Mouse (Mus musculus) mesoderm, embryonic 11.5 days (tissue): ENCODE data around the gene Olfr347.

Experiments
- DNase-seq: peaks from one replicate; pipeline ENCODE4 v3.0.0-alpha.2; 2012; ENCODE audit warnings: low read depth, low spot score

The Olfr347 gene

DNA sequence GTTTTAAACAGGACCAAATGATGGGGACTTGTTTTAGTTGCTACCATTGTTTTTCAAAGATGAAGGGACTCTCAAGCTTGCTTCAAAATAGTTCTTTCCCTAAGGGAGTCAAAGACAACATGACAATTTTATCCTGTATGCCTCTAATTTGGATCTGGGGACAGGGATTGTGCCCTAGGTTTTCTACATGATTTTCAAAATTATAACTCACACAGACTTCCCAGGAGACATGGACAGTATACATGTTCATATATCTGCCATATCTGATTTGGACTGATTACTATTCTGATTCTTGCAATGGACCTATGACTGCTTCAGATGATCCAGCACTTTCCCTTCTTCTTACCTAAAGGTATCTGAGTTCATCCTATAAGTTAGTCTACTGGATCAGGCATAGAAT lies at the start of gene Olfr347:
Gene Olfr347, plus strand, starts transcription at position 301 of the 400 bp plus-strand sequence.
- DNase-seq: no peak

- no peak for DNase-seq
These were observed 46.2 kb upstream of the Olfr347 start, which contains the start of gene Olfr346 for GRCm38 (mm10) chr2:36685488-36685887. Gene Olfr346, plus strand, starts transcription at chr2:36685788.

DNA sequence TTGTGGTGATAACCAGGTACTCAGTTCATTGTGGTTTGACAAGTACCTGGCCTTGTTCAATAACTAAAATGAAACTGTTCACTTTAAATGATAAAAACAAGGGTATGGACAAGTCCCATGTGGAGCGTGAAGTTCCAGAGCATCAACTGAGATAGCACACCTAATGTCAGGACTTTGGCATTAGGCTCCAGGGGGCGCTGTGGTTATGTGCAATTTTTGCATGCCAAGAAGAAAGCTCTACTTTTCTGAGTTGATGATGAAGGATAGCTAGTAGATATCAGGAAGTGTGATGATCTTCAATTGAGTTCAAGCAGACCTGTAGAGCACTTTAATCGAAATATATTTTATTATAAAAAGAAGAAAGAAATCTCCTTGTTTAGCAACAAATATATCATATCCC lies 4.5 kb downstream of the Olfr347 start:
- no peak for DNase-seq

- DNase-seq: no peak
These were observed 52.3 kb downstream of the Olfr347 start, which contains the start of gene Olfr348 for GRCm38 (mm10) chr2:36783976-36784375. Gene Olfr348, plus strand, starts transcription at chr2:36784276.
